Mouse (Mus musculus) embryonic facial prominence, embryonic 10.5 days (tissue): ENCODE data around the gene Slc39a11. TPM values are rescaled to one million over a fixed set of nuclear protein-coding genes. Genes with fewer than 3 reads are reported as not detected.

Experiments used
- DNase-seq: peaks from one replicate; pipeline ENCODE4 v3.0.0-alpha.2; 2017; ENCODE audit warnings: low spot score
- H3K27ac ChIP-seq: fragments of 300-500 bp; sonication (generic); replicated peaks from 2 replicates; pipeline ENCODE4 v1.5.1; 2016; ENCODE audit warnings: mild to moderate bottlenecking
- H3K27me3 ChIP-seq: fragments of 300-500 bp; sonication (generic); replicated peaks from 2 replicates; pipeline ENCODE4 v1.6.1; 2016; ENCODE audit warnings: low read depth, mild to moderate bottlenecking; ENCODE audit not compliant: poor library complexity, severe bottlenecking
- H3K36me3 ChIP-seq: fragments of 300-500 bp; sonication (generic); replicated peaks from 2 replicates; pipeline ENCODE4 v1.6.1; 2016; ENCODE audit warnings: mild to moderate bottlenecking, moderate library complexity
- H3K4me1 ChIP-seq: fragments of 300-500 bp; sonication (generic); 2 replicates; pipeline ENCODE4 v1.6.1; 2016
- H3K4me3 ChIP-seq: fragments of 300-500 bp; sonication (generic); 2 replicates; pipeline ENCODE4 v1.5.1; 2016; ENCODE audit warnings: mild to moderate bottlenecking, moderate library complexity
- H3K9me3 ChIP-seq: fragments of 300-500 bp; sonication (generic); 2 replicates; pipeline ENCODE4 v1.6.1; 2016; ENCODE audit warnings: mild to moderate bottlenecking
- WGBS: fragments of 180-500 bp; shearing (Covaris S2); methylation state at CpG from one replicate; pipeline ENCODE4 v1.1.7; 2016; 5-methylcytosine and 5-hydroxymethylcytosine counted together
- polyA plus RNA-seq: library from polyadenylated mRNA; unstranded; fragments of >200 nt; fragmentation: Nextera tagmentation; extraction: Ambion mirVana; gene quantifications from 2 replicates; pipeline ENCODE4 v1.2.1, GENCODE M21; 2016

Gene Slc39a11
- polyA plus RNA-seq, 1 experiment from 2014 or later = 17.2 TPM

GRCm38 (mm10) chr11:113223756-113224323 is 426.0 kb downstream of the Slc39a11 start:
- DNase-seq = no peak
- no peaks in the 10 kb centered on the region; the same call in 1 of the 2 replicates for H3K9me3 ChIP-seq
- no peak overlapping the region for H3K27ac ChIP-seq
- 79% methylated on average over 4 of the region's 4 CpGs for WGBS
- H3K4me1 ChIP-seq = peaks cover 26% of the 10 kb centered on the region
- no peak overlapping the region for H3K4me3 ChIP-seq
- H3K27me3 ChIP-seq = peaks cover 11% of the 10 kb centered on the region; the same call in 1 of the 2 replicates
- no peaks in the 10 kb centered on the region for H3K36me3 ChIP-seq

GRCm38 (mm10) chr11:113221267-113222195 is 428.3 kb downstream of the Slc39a11 start:
- no peaks in the 10 kb centered on the region for H3K36me3 ChIP-seq
- peak overlapping the region; percentile 57 for H3K27ac ChIP-seq
- H3K9me3 ChIP-seq = no peaks in the 10 kb centered on the region; the same call in 1 of the 2 replicates
- 31% methylated on average over 18 of the region's 18 CpGs for WGBS
- peak; percentile 62 for DNase-seq
- peaks cover 16% of the 10 kb centered on the region for H3K27me3 ChIP-seq
- peaks cover 23% of the 10 kb centered on the region for H3K4me1 ChIP-seq
- H3K4me3 ChIP-seq = peak overlapping the region; percentile 19; the same call in 1 of the 2 replicates

- DNase-seq = no peak
- WGBS = 69% methylated on average over 2 of the region's 2 CpGs
- Histone ChIP-seq H3K36me3 (no peaks in the 10 kb centered on the region), H3K27ac (peak overlapping the region; percentile 57; the same call in 1 of the 2 replicates), H3K9me3 (no peaks in the 10 kb centered on the region; the same call in 1 of the 2 replicates), H3K4me1 (peaks cover 23% of the 10 kb centered on the region), H3K4me3 (no peak overlapping the region), H3K27me3 (peaks cover 21% of the 10 kb centered on the region)
These were observed 429.2 kb downstream of the Slc39a11 start for GRCm38 (mm10) chr11:113220649-113221048.

- peaks cover 27% of the 10 kb centered on the region for H3K27me3 ChIP-seq
- no peak overlapping the region for H3K27ac ChIP-seq
These were observed 435.1 kb downstream of the Slc39a11 start for GRCm38 (mm10) chr11:113214741-113215140.

GRCm38 (mm10) chr11:113212390-113213025 is 437.4 kb downstream of the Slc39a11 start:
- WGBS = 61% methylated on average over 13 of the region's 13 CpGs
- peaks cover 20% of the 10 kb centered on the region for H3K4me1 ChIP-seq
- peaks cover 3% of the 10 kb centered on the region; the same call in 1 of the 2 replicates for H3K9me3 ChIP-seq
- no peaks in the 10 kb centered on the region for H3K36me3 ChIP-seq
- no peak for DNase-seq
- no peak overlapping the region for H3K27ac ChIP-seq
- no peak overlapping the region for H3K4me3 ChIP-seq
- peaks cover 40% of the 10 kb centered on the region for H3K27me3 ChIP-seq

More at GRCm38 (mm10) chr11:113214741-113215140, 435.1 kb downstream of the Slc39a11 start:
- WGBS = 91% methylated on average over 7 of the region's 7 CpGs
- Histone ChIP-seq H3K36me3 (no peaks in the 10 kb centered on the region), H3K9me3 (peaks cover 3% of the 10 kb centered on the region; the same call in 1 of the 2 replicates), H3K4me1 (peaks cover 8% of the 10 kb centered on the region), H3K4me3 (no peak overlapping the region)
- DNase-seq = no peak

GRCm38 (mm10) chr11:113209220-113209878 is 440.5 kb downstream of the Slc39a11 start:
- peaks cover under 1% of the 10 kb centered on the region; the same call in 1 of the 2 replicates for H3K9me3 ChIP-seq
- H3K4me1 ChIP-seq = peaks cover 20% of the 10 kb centered on the region
- H3K27me3 ChIP-seq = peaks cover 42% of the 10 kb centered on the region
- H3K4me3 ChIP-seq = no peak overlapping the region
- H3K27ac ChIP-seq = no peak overlapping the region
- no peaks in the 10 kb centered on the region for H3K36me3 ChIP-seq
- WGBS = 83% methylated on average over 16 of the region's 16 CpGs
- no peak for DNase-seq

- H3K4me3 ChIP-seq = no peak overlapping the region
- H3K4me1 ChIP-seq = peaks cover 20% of the 10 kb centered on the region
- no peak overlapping the region for H3K27ac ChIP-seq
- no peaks in the 10 kb centered on the region for H3K9me3 ChIP-seq
- H3K27me3 ChIP-seq = peaks cover 46% of the 10 kb centered on the region
- H3K36me3 ChIP-seq = no peaks in the 10 kb centered on the region
- 65% methylated on average over 18 of the region's 18 CpGs for WGBS
- no peak for DNase-seq
These were observed 441.3 kb downstream of the Slc39a11 start for GRCm38 (mm10) chr11:113208521-113209072.

- peaks cover 20% of the 10 kb centered on the region for H3K4me1 ChIP-seq
- no peaks in the 10 kb centered on the region for H3K36me3 ChIP-seq
- no peak for DNase-seq
- no peak overlapping the region for H3K4me3 ChIP-seq
- 81% methylated on average over 14 of the region's 14 CpGs for WGBS
- H3K27ac ChIP-seq = no peak overlapping the region
- no peaks in the 10 kb centered on the region for H3K9me3 ChIP-seq
- peaks cover 46% of the 10 kb centered on the region for H3K27me3 ChIP-seq
These were observed 441.9 kb downstream of the Slc39a11 start for GRCm38 (mm10) chr11:113207966-113208365.

GRCm38 (mm10) chr11:113206099-113206498 is 443.8 kb downstream of the Slc39a11 start:
- DNase-seq = no peak
- Histone ChIP-seq H3K4me3 (no peak overlapping the region), H3K9me3 (no peaks in the 10 kb centered on the region), H3K4me1 (peaks cover 18% of the 10 kb centered on the region), H3K27me3 (peaks cover 45% of the 10 kb centered on the region), H3K36me3 (no peaks in the 10 kb centered on the region), H3K27ac (no peak overlapping the region)
- 77% methylated on average over 10 of the region's 10 CpGs for WGBS

- Histone ChIP-seq H3K27me3 (peaks cover 42% of the 10 kb centered on the region), H3K36me3 (no peaks in the 10 kb centered on the region), H3K4me1 (peaks cover 35% of the 10 kb centered on the region), H3K27ac (no peak overlapping the region), H3K9me3 (no peaks in the 10 kb centered on the region), H3K4me3 (no peak overlapping the region)
- DNase-seq = no peak
- WGBS = 90% methylated on average over 7 of the region's 7 CpGs
These were observed 446.9 kb downstream of the Slc39a11 start for GRCm38 (mm10) chr11:113203008-113203407.

GRCm38 (mm10) chr11:113201470-113201997 is 448.3 kb downstream of the Slc39a11 start:
- peaks cover 40% of the 10 kb centered on the region for H3K4me1 ChIP-seq
- H3K27ac ChIP-seq = peak overlapping the region; percentile 86
- peak overlapping the region; percentile 84 for H3K4me3 ChIP-seq
- no peaks in the 10 kb centered on the region for H3K36me3 ChIP-seq
- under 1% methylated on average over 42 of the region's 42 CpGs for WGBS
- H3K27me3 ChIP-seq = peaks cover 42% of the 10 kb centered on the region
- peak; percentile 88 for DNase-seq
- no peaks in the 10 kb centered on the region for H3K9me3 ChIP-seq
